Mouse (Mus musculus) heart, postnatal 0 days (tissue): ENCODE data around the gene Srebf2.

Experiments
- CTCF ChIP-seq: IDR thresholded peaks from 2 replicates; pipeline ENCODE4 v1.5.1; 2016; ENCODE audit warnings: antibody characterized with exemption, control low read depth, low read depth
- EP300 ChIP-seq: IDR thresholded peaks from 2 replicates; pipeline ENCODE4 v1.6.1; 2016; ENCODE audit warnings: antibody characterized with exemption, low read depth

DNA sequence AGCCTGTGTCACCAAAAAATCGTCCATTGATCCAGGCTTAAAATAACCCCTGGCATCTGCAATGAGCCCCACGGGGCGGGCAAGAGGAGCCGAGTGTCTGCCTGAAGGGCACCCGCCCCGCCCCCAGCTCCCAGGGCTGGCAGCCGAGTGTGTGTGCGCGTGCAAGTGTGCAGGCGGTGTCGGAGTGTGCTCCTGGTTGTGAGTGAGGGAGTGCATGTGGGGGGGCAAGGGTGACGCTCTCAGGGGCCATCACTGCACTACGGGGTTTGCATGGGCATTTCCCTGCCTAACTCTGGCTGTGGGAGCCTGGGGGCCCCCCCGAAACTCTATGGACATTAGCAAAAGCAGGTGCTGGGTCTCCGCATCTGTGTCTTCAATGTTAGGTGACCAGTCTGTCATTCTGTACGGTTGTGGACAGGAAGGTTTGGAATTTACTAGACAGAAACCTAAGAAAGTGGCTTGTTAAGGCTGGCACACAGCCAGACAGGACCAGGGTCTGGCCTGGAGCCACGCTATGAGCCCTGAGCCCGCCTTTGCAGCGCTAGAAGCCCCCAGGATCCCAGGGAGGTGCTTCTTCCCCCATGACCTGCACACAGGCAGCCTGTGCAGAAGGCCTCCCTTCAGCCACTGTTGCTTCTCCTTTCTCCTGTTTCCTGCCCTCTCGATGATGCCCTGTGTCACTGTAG, 69.3 kb downstream of the Srebf2 start:
- TF ChIP-seq EP300 (no peak), CTCF (no peak)
